Mouse (Mus musculus): ENCODE measurements around the gene Thsd4.

The Thsd4 gene

DNA sequence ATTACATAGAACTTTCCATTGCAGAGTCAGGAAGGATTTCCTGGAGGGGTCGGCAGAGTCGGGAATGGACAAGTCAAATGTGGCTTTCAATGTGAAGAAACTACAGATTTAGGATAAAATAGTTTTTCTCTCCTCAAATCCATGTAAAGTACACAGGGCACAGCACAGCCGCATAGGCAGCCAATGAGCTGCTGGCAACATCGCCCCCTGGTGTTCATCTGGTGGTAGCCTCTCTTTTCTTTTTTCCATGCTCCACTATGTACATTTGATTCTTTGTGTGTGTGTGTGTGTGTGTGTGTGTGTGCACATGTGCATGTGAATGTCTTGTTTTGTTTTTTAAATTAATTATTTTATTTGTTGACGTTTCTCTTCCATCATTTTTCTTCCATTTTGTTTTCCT, 433.7 kb downstream of the Thsd4 start:
- DNase-seq (ENCODE audit: low spot score in 2 of 2): no peak

DNA sequence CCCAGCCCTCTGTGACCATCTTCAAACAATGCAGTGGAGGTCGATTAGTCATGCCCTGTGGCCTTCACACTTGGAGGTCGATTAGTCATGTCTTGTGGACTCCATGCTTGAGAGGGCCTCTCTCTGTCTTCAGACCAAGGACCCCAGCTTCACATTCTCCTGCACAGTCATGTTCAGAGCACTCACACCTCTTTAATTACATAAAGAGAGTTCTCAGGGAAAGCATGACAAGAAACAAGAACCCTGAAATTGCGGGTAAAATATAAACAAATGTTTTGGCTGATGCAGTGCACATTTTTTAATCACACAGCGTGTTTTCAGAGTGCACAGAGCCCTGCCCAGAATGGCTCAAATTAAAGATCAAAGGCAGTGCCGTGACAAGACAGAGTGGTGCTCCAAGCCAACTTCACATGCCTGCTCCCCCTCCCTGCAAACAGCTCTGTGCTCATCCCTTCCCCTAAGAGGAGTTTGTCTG, 439.7 kb downstream of the Thsd4 start:
- DNase-seq (ENCODE audit: low spot score in 2 of 2): no peak

- DNase-seq (ENCODE audit: low spot score in 2 of 2): no peak
These were observed 444.1 kb downstream of the Thsd4 start for GRCm38 (mm10) chr9:60077761-60078160.

GRCm38 (mm10) chr9:60076396-60076795, 445.4 kb downstream of the Thsd4 start:
- DNase-seq (ENCODE audit: low spot score in 2 of 2): no peak

DNA sequence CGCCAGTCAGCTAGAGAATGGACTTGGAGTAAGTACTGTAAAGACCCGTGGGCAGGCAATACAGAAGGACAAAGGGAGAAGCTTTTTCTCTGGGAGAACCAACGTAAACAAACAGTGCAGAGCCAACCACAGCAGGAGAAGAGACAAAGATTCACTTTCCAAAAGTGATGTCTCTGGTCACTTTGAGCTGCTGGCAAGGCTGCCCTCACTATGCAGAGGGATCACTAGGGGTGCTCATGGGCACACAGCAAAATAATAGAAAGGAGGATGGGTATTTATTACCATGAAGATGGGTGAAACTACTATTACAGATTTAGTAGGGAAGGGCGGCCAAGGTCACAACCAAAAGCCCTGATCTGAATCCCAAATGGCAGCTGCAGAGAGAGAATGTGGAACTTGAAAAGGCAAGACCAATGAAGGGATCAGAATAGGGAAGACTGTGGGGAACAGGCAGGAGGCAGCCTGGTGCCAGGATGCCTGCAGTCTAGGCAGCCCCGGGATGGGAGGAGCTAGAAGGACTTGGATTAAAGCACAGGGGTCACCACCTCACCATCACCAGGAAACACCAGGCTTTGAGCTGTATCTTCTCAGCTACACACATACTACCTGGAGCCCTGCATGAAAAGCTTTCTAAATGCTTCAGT, 450.1 kb downstream of the Thsd4 start:
- no peak for DNase-seq (ENCODE audit: low spot score in 2 of 2)

- DNase-seq (ENCODE audit: low spot score in 2 of 2): no peak
These were observed 454.6 kb downstream of the Thsd4 start for GRCm38 (mm10) chr9:60067241-60067640.

- no peak for DNase-seq (ENCODE audit: low spot score in 2 of 2)
These were observed 456.7 kb downstream of the Thsd4 start for GRCm38 (mm10) chr9:60065184-60065583.

DNA sequence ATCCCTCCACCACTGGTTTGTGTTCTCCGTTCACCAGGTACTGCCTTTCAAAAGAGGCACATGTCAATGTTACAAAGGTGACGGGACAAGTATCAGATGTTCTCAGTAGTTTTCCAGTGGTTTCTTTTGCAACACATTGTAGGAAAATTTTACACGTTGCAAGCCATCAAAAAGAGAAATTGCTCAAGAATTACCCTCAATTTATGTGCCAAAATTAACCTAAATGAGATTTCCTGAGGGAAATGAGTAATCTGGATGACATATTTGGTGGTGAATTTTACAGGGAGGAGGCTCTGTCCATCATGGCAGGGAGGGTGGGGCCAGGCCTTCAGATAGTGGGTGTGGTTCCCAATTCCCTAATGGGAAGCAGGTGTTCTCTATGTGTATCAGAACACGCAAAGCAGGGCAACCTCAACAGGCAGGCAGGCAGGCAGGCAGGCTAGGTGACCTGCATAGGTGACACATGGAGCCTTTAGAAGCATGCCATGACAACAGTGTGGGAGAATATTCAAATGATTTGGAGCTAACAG, 458.6 kb downstream of the Thsd4 start:
- no peak for DNase-seq (ENCODE audit: low spot score in 2 of 2)

- DNase-seq (ENCODE audit: low spot score in 2 of 2): no peak
These were observed 465.7 kb downstream of the Thsd4 start for GRCm38 (mm10) chr9:60056131-60056530.

DNA sequence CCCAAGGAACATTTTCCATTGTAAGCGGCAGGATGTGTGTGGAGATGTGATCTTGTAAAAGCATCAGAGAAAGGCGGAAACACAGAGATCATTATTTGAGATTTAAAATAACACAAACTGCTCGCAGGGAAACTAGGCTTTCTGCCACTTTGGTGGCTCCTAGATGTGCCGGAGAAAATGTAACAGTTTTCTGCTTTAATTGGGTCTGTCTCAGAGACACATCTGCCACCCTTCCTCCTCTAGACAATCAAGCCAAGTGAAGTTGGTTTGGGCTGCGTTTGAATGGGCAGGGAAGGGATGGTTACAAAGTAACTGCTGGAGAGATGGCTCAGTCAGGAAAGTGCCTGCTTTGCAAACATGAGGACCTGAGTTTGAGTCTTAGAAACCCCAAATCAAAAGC, 466.9 kb downstream of the Thsd4 start:
- DNase-seq (ENCODE audit: low spot score in 2 of 2): no peak

- no peak for DNase-seq (ENCODE audit: low spot score in 2 of 2)
These were observed 468.7 kb downstream of the Thsd4 start for GRCm38 (mm10) chr9:60053117-60053516.

DNA sequence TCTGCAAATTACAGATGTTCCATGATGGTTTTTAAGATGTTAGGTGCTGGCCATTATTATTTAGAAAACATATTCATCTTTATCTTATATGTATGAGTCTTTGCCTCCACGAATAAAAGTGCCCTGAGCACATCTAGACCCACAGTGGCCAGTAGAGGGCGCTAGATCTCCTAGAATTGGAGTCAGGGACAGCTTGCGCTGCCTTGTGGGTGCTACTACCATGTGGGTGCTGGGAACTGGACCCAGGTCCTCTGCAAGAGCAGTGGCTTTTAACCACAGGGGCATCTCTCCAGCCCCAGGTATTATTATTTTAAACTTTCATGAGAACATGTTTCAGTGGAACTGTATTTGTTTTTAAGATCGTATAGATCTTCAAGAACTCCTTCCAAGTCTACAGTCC, 469.4 kb downstream of the Thsd4 start:
- no peak for DNase-seq (ENCODE audit: low spot score in 2 of 2)

- no peak for DNase-seq (ENCODE audit: low spot score in 2 of 2)
These were observed 478.7 kb downstream of the Thsd4 start for GRCm38 (mm10) chr9:60043175-60043574.

DNA sequence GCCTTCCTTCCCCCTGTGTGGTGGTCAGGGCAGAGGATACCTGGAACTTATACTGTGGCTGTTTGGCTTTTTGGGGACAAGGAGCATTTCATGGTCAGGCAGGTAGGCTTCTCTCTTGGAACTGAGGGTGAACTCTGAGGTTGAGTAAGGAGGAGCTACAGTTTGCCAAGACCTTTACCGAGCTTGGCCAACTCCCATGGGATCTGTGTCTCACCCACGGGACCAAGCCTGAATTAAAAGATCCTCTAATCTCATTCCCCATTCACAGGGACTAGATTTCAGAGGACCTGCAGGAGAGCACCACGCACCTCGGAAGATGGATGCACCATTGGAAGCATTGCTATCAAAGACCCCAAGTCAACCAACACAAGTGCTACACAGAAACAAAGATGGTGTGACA, 487.0 kb downstream of the Thsd4 start:
- no peak for DNase-seq (ENCODE audit: low spot score in 2 of 2)

DNA sequence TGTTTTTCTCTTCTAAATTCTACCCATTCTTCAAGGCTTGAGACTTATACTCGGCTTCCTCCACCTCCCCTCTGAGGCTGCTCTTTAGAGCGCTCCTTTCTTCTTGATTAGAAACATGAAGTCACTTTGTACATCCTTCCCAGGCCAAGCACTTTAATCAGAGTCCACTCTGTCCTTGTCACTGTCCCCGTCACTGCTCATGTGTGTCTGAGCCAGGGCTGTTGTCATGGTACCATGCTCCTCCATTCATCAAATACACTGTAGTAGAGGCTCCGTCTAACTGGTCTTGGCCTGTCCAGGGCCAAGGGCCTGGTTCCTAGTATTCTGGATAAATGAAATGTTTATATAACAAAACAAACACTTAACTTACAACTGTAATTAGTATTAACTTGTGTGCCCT, 494.6 kb downstream of the Thsd4 start:
- no peak for DNase-seq (ENCODE audit: low spot score in 2 of 2)

- no peak for DNase-seq (ENCODE audit: low spot score in 2 of 2)
These were observed 495.1 kb downstream of the Thsd4 start for GRCm38 (mm10) chr9:60026795-60027194.

DNA sequence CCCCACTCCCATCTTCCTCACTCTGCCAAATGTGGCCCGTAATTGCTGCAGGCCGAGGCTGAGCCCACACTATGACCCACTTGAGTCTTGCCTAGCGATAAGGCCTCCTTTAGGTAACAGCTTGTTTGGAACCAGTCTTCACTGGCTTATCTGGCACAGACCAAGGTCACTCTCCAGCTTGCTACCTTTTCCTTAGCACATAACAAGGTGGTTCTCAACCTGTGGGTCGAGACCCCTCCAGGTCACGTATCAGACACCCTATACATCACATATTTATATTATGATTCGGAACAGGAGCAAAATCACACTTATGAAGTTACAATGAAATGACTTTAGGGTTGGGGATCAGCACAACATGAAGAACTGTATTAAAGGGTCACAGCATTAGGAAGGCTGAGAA, 495.9 kb downstream of the Thsd4 start:
- no peak for DNase-seq (ENCODE audit: low spot score in 2 of 2)

- no peak for DNase-seq (ENCODE audit: low spot score in 2 of 2)
These were observed 496.9 kb downstream of the Thsd4 start for GRCm38 (mm10) chr9:60024971-60025370.

- DNase-seq (ENCODE audit: low spot score in 2 of 2): peak; percentile 15 to 37
These were observed 497.3 kb downstream of the Thsd4 start for GRCm38 (mm10) chr9:60024545-60024944.

DNA sequence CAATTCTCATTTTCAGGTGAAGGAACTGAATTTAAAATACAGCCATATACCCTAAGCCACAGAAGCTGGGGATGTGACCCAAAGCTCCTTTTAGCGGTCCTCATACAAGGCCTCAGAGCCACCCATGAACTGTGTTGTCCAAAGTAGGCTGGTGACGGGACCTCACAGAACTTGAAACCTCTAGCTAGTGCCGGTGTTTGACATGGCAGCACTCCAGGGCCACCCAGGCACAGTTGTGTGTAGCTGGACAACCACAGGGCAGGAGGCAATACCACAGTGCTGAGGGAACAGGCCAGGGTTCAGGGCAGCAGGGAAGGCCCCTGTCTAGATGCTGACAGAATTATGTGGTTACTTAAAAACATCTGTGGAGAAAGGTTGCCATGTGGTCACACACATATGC, 499.5 kb downstream of the Thsd4 start:
- no peak for DNase-seq (ENCODE audit: low spot score in 2 of 2)

- no peak for DNase-seq (ENCODE audit: low spot score in 2 of 2)
These were observed 501.4 kb downstream of the Thsd4 start for GRCm38 (mm10) chr9:60020444-60020843.

DNA sequence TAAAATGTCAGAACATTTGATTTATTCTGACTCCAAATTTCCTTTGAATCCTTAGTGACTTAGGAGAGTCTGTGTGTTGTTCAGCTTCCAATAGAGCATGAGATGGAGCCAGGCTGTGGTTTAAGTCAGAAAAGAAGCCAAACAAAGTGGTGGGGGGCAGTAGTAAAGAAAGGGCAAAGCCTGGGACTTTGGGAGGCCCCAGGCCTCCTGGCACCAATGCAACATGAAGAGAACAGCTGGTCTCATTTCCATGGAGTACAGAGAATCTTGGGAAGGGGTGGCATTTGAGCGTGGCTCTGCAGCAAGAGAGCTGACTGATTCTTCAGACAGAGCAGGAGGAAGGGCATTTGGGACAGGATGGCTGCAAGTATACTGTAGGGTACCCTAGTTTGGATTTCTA, 511.6 kb downstream of the Thsd4 start:
- no peak for DNase-seq (ENCODE audit: low spot score in 2 of 2)

- DNase-seq (ENCODE audit: low spot score in 2 of 2): no peak
These were observed 512.9 kb downstream of the Thsd4 start for GRCm38 (mm10) chr9:60008936-60009335.

GRCm38 (mm10) chr9:60002323-60002722, 519.5 kb downstream of the Thsd4 start:
- no peak for DNase-seq (ENCODE audit: low spot score in 2 of 2)

All from urinary bladder, adult 18-20 months (tissue).